Mouse (Mus musculus) gastrocnemius, postnatal 25 days (tissue): ENCODE measurements around the gene Pptc7. TPM values are rescaled to one million over a fixed set of nuclear protein-coding genes. Genes with fewer than 3 reads are reported as not detected.
"Not testable (repeated sequence)": the region's sequence is repeated elsewhere in the genome, so short reads cannot be mapped to it uniquely, and the experiment has no call there.

ENCODE experiments used
- DNase-seq: peaks from one replicate; pipeline ENCODE4 v3.0.0; 2022
- total RNA-seq, 2 experiments: library from RNA; stranded (reverse); gene quantifications; 1 replicate in 1 of 2; 2 replicates in 1 of 2; pipeline ENCODE4 v1.2.3; 2021

The Pptc7 gene
- total RNA-seq, 2 experiments from 2014 or later, result 78.9 to 87.0 TPM

GRCm38 (mm10) chr5:122300071-122300518 is 15.9 kb downstream of the Pptc7 start:
- DNase-seq, result no peak

- DNase-seq, result no peak
Measured at GRCm38 (mm10) chr5:122302810-122303745, 18.9 kb downstream of the Pptc7 start.

- DNase-seq, result no peak
Measured at GRCm38 (mm10) chr5:122303937-122304336, 19.8 kb downstream of the Pptc7 start.

- DNase-seq, result no peak
Measured at GRCm38 (mm10) chr5:122304541-122304940, 20.4 kb downstream of the Pptc7 start.

- DNase-seq, result no peak
Measured at GRCm38 (mm10) chr5:122305472-122305871, 21.3 kb downstream of the Pptc7 start.

- DNase-seq, result no peak
Measured at GRCm38 (mm10) chr5:122306536-122306935, 22.4 kb downstream of the Pptc7 start.

- no peak for DNase-seq
Measured at GRCm38 (mm10) chr5:122310699-122311098, 26.5 kb downstream of the Pptc7 start.

- no peak for DNase-seq
Measured at GRCm38 (mm10) chr5:122311692-122312091, 27.5 kb downstream of the Pptc7 start.

GRCm38 (mm10) chr5:122312346-122312745 is 28.2 kb downstream of the Pptc7 start:
- no peak for DNase-seq

- DNase-seq, result peak; percentile 38
Measured at GRCm38 (mm10) chr5:122312942-122313684, 28.9 kb downstream of the Pptc7 start.

GRCm38 (mm10) chr5:122314966-122315667 is 31.0 kb downstream of the Pptc7 start:
- peak; percentile 98 for DNase-seq

- peak; percentile 59 for DNase-seq
Measured at GRCm38 (mm10) chr5:122317329-122318045, 33.3 kb downstream of the Pptc7 start.

GRCm38 (mm10) chr5:122318100-122318499 is 33.9 kb downstream of the Pptc7 start:
- no peak for DNase-seq

GRCm38 (mm10) chr5:122318976-122319375 is 34.8 kb downstream of the Pptc7 start:
- DNase-seq, result not testable (repeated sequence)

GRCm38 (mm10) chr5:122319474-122320204 is 35.5 kb downstream of the Pptc7 start:
- peak; percentile 64 for DNase-seq

GRCm38 (mm10) chr5:122320205-122320781 is 36.1 kb downstream of the Pptc7 start:
- DNase-seq, result no peak

GRCm38 (mm10) chr5:122323523-122323922 is 39.4 kb downstream of the Pptc7 start:
- DNase-seq, result no peak

- no peak for DNase-seq
Measured at GRCm38 (mm10) chr5:122324608-122325431, 40.7 kb downstream of the Pptc7 start.

- DNase-seq, result no peak
Measured at GRCm38 (mm10) chr5:122325477-122325876, 41.3 kb downstream of the Pptc7 start.

- no peak for DNase-seq
Measured at GRCm38 (mm10) chr5:122327283-122327682, 43.1 kb downstream of the Pptc7 start.
